Mouse (Mus musculus) midbrain, embryonic 14.5 days (tissue): ENCODE data around the gene Ralb. TPM values are rescaled to one million over a fixed set of nuclear protein-coding genes. Genes with fewer than 3 reads are reported as not detected.

Source experiments
- ATAC-seq: fragments of 200-750 bp; cut with Nextera tagmentation; 2 replicates; pipeline ENCODE4 v1.8.0; 2017; ENCODE audit warnings: moderate number of reproducible peaks, moderate library complexity; ENCODE audit not compliant: low FRiP score, low TSS enrichment
- DNase-seq: peaks from one replicate; pipeline ENCODE4 v3.0.0-alpha.2; 2015
- H3K27ac ChIP-seq: fragments of 300-500 bp; sonication (generic); replicated peaks from 2 replicates; pipeline ENCODE4 v1.5.1; 2014; ENCODE audit warnings: mild to moderate bottlenecking, low read depth, low read length, moderate library complexity
- H3K27me3 ChIP-seq: fragments of 300-500 bp; sonication (generic); 2 replicates; pipeline ENCODE4 v1.6.1; 2014; ENCODE audit warnings: low read length, control low read depth, mixed read lengths; ENCODE audit not compliant: control insufficient read depth, insufficient read depth
- H3K36me3 ChIP-seq: fragments of 300-500 bp; sonication (generic); 2 replicates; pipeline ENCODE4 v1.6.1; 2014; ENCODE audit warnings: low read length, control low read depth; ENCODE audit not compliant: control insufficient read depth, insufficient read depth
- H3K4me1 ChIP-seq: fragments of 300-500 bp; sonication (generic); 2 replicates; pipeline ENCODE4 v1.6.1; 2014; ENCODE audit warnings: mild to moderate bottlenecking, antibody characterized with exemption, low read length, control low read depth; ENCODE audit not compliant: control insufficient read depth, insufficient read depth
- H3K4me2 ChIP-seq: fragments of 300-500 bp; sonication (generic); 2 replicates; pipeline ENCODE4 v1.6.1; 2014; ENCODE audit warnings: mild to moderate bottlenecking, low read length, moderate library complexity
- H3K4me3 ChIP-seq: fragments of 300-500 bp; sonication (generic); replicated peaks from 2 replicates; pipeline ENCODE4 v1.5.1; 2014; ENCODE audit warnings: low read depth, low read length
- H3K9ac ChIP-seq: fragments of 300-500 bp; sonication (generic); replicated peaks from 2 replicates; pipeline ENCODE4 v1.6.1; 2014; ENCODE audit warnings: mild to moderate bottlenecking, low read length, moderate library complexity
- H3K9me3 ChIP-seq: fragments of 300-500 bp; sonication (generic); 2 replicates; pipeline ENCODE4 v1.6.1; 2016; ENCODE audit warnings: low read length, control low read depth, mixed read lengths; ENCODE audit not compliant: control insufficient read depth
- WGBS: fragments of 180-500 bp; shearing (Covaris S2); extraction: QIAGEN DNeasy Blood & Tissue Kit; methylation state at CpG from one replicate; pipeline ENCODE4 v1.1.7; 2014; 5-methylcytosine and 5-hydroxymethylcytosine counted together
- polyA plus RNA-seq: library from polyadenylated mRNA; unstranded; fragments of >200 nt; fragmentation: Nextera tagmentation; extraction: Ambion mirVana; gene quantifications from 2 replicates; pipeline ENCODE4 v1.2.1, GENCODE M21; 2014

The Ralb gene
- polyA plus RNA-seq, 1 experiment from 2014 or later: 49.6 TPM

- Histone ChIP-seq H3K4me3 (no peak overlapping the region), H3K36me3 (no peaks in the 10 kb centered on the region), H3K4me1 (peaks cover 18% of the 10 kb centered on the region), H3K4me2 (no peak overlapping the region), H3K27ac (no peak overlapping the region), H3K27me3 (no peaks in the 10 kb centered on the region; the same call in 1 of the 2 replicates), H3K9ac (no peak overlapping the region), H3K9me3 (no peaks in the 10 kb centered on the region)
- ATAC-seq (no peak), DNase-seq (no peak)
- WGBS: 91% methylated on average over 3 of the region's 3 CpGs
These were observed 1.4 kb upstream of the Ralb start for GRCm38 (mm10) chr1:119505951-119506350.

DNA sequence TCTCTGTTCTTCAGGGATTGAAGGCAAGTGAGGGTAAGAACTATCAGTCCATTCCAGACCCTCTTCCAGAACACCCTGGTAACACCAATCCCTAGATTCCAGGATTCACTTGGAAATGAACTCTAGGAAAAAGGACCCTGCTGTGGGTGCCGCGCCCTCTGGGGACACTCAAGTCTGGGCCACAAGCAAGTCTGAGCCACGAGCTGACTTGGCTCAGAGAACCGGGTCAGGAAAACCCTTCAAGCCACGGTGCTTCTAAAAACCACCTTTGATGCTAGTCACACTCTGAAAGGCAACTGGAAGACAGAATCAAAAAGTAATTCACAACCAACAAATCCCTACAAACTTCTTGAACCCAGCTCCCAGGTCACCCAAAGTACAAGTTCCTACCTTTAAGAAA lies 786 bp downstream of the Ralb start:
- no peak overlapping the region for H3K27ac ChIP-seq
- H3K9ac ChIP-seq: peak overlapping the region; percentile 60
- 26% methylated on average over 5 of the region's 5 CpGs for WGBS
- peak overlapping the region; percentile 63 for H3K4me3 ChIP-seq
- ATAC-seq: no peak
- no peaks in the 10 kb centered on the region for H3K36me3 ChIP-seq
- peak overlapping the region; percentile 79 for H3K4me2 ChIP-seq
- H3K4me1 ChIP-seq: peaks cover 18% of the 10 kb centered on the region
- no peaks in the 10 kb centered on the region for H3K9me3 ChIP-seq
- no peaks in the 10 kb centered on the region; the same call in 1 of the 2 replicates for H3K27me3 ChIP-seq
- no peak for DNase-seq

DNA sequence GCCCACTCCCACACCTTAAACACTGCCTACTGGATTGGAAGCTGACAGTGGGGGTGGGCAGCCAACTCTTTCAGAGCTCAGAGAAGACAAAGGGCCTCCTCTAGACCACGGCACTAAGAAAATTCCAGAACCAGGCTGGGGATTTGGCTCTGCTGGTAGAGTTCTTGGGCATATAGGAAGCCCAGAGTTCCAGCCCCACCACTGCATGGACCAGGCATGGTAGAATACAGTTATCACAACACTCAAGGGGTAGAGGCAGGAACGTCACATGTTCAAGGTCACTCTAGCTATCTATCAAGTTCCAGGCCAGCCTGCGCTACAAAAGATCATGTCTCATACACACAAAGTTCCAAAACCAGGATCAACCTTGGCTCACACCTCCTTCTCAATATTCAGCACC lies 1.4 kb downstream of the Ralb start:
- peaks cover 18% of the 10 kb centered on the region for H3K4me1 ChIP-seq
- WGBS: 85% methylated on average over 3 of the region's 3 CpGs
- no peak for DNase-seq
- no peak overlapping the region for H3K27ac ChIP-seq
- H3K27me3 ChIP-seq: no peaks in the 10 kb centered on the region; the same call in 1 of the 2 replicates
- peak overlapping the region; percentile 79 for H3K4me2 ChIP-seq
- no peak for ATAC-seq
- H3K9me3 ChIP-seq: no peaks in the 10 kb centered on the region
- 0 out of 2 replicates have a peak overlapping the region, but pooled peaks have one; percentile 63 for H3K4me3 ChIP-seq
- no peak overlapping the region for H3K9ac ChIP-seq
- H3K36me3 ChIP-seq: no peaks in the 10 kb centered on the region

GRCm38 (mm10) chr1:119502729-119503128 lies 1.9 kb downstream of the Ralb start:
- ATAC-seq (no peak), DNase-seq (no peak)
- H3K27ac ChIP-seq: no peak overlapping the region
- H3K4me1 ChIP-seq: peaks cover 18% of the 10 kb centered on the region
- no peaks in the 10 kb centered on the region for H3K36me3 ChIP-seq
- WGBS: 89% methylated on average over 11 of the region's 11 CpGs
- no peaks in the 10 kb centered on the region for H3K9me3 ChIP-seq
- H3K4me3 ChIP-seq: no peak overlapping the region
- H3K9ac ChIP-seq: no peak overlapping the region
- no peaks in the 10 kb centered on the region; the same call in 1 of the 2 replicates for H3K27me3 ChIP-seq
- peak overlapping the region; percentile 79 for H3K4me2 ChIP-seq

DNA sequence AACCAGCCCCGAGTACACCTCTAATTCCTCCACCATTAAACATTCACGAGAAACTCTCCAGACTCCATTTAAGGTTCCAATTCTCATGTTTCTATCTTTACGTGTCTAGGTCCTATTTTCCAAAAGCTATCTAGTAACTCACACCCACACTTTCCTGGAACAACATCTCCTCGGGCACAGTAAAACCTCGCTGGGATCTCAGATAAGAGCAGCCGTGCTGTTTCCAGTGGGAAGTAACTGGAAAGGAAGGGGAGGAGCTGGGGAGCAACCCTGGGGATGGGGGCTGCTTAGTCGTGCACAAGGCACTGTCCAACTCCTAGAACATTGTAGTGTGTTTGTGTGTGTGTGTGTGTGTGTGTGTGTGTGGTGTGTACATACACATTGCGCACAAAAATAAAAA lies 2.7 kb downstream of the Ralb start:
- WGBS: 83% methylated on average over 8 of the region's 8 CpGs
- Histone ChIP-seq H3K36me3 (no peaks in the 10 kb centered on the region), H3K4me2 (no peak overlapping the region)

DNA sequence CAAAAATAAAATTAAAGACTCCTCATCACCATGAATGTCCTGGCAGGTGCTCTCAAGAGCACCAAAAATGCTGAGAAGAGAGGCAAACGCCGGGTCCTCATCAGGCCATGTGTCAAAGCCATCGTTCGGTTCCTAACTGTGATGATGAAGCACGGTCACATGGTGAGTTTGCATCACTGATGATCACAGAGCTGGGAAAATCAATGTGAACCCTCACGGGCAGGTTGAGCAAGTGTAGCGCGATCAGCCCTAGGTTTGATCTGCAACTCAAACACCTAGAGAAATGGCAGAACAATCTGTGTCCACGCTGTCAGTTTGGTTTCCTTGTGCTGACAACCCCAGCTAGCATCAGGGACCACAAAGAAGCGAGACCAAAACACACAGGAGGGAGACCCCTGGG lies 5.1 kb downstream of the Ralb start:
- ATAC-seq: no peak

More for the DNA sequence above, 2.7 kb downstream of the Ralb start:
- Histone ChIP-seq H3K4me1 (peaks cover 18% of the 10 kb centered on the region), H3K9me3 (no peaks in the 10 kb centered on the region), H3K9ac (no peak overlapping the region), H3K4me3 (no peak overlapping the region), H3K27ac (no peak overlapping the region), H3K27me3 (no peaks in the 10 kb centered on the region; the same call in 1 of the 2 replicates)
- ATAC-seq (no peak), DNase-seq (no peak)

DNA sequence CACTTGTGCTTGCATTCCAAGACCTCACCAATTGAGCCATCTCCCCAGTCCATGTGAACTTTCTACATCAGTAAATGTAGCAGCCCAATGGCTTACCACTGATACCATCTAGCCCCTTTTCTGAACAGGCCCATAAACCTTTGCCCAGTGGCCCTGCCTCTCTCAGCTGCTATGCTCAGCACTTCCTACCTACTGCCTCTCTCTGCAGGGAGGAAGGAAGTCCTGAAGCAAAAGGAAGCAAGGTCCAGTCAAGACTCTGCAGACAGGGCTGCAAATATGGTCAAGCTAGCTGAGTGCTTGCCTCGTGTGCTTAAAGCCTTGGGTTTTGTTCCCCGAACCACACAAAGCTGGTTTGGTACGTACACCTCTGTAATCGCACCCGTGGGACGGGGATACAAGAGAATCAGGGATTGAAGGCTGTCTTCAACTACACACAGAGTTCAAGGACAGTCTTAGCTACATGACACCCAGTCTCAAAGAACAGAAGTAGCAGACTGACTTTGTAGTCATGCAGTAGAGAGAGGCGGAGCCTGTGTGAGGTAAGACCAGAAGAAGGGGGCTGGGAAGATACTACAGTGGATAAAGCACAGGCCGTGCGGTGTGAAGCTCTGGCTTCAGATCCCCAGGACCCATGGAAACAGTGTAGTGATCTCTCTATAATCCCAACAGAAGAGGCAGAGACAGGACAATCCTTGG lies 5.9 kb downstream of the Ralb start:
- peaks cover 8% of the 10 kb centered on the region for H3K4me1 ChIP-seq
- H3K4me3 ChIP-seq: no peak overlapping the region
- H3K27me3 ChIP-seq: no peaks in the 10 kb centered on the region
- no peak overlapping the region; the same call in 1 of the 2 replicates for H3K27ac ChIP-seq
- H3K4me2 ChIP-seq: no peak overlapping the region
- H3K9ac ChIP-seq: no peak overlapping the region
- ATAC-seq: no peak
- no peaks in the 10 kb centered on the region for H3K9me3 ChIP-seq
- H3K36me3 ChIP-seq: no peaks in the 10 kb centered on the region
- DNase-seq: no peak
- 90% methylated on average over 9 of the region's 9 CpGs for WGBS

More for the DNA sequence above, 5.1 kb downstream of the Ralb start:
- no peak overlapping the region for H3K9ac ChIP-seq
- no peak overlapping the region for H3K27ac ChIP-seq
- H3K36me3 ChIP-seq: no peaks in the 10 kb centered on the region
- 91% methylated on average over 10 of the region's 10 CpGs for WGBS
- H3K4me3 ChIP-seq: no peak overlapping the region
- no peaks in the 10 kb centered on the region for H3K9me3 ChIP-seq
- DNase-seq: no peak
- no peak overlapping the region for H3K4me2 ChIP-seq
- H3K4me1 ChIP-seq: peaks cover 13% of the 10 kb centered on the region
- H3K27me3 ChIP-seq: no peaks in the 10 kb centered on the region

GRCm38 (mm10) chr1:119497346-119498004 lies 7.1 kb downstream of the Ralb start:
- Histone ChIP-seq H3K36me3 (no peaks in the 10 kb centered on the region), H3K9me3 (no peaks in the 10 kb centered on the region), H3K27ac (no peak overlapping the region), H3K4me2 (no peak overlapping the region), H3K4me3 (no peak overlapping the region), H3K4me1 (no peaks in the 10 kb centered on the region), H3K27me3 (no peaks in the 10 kb centered on the region), H3K9ac (no peak overlapping the region)
- ATAC-seq (no peak), DNase-seq (no peak)
- 74% methylated on average over 5 of the region's 5 CpGs for WGBS

DNA sequence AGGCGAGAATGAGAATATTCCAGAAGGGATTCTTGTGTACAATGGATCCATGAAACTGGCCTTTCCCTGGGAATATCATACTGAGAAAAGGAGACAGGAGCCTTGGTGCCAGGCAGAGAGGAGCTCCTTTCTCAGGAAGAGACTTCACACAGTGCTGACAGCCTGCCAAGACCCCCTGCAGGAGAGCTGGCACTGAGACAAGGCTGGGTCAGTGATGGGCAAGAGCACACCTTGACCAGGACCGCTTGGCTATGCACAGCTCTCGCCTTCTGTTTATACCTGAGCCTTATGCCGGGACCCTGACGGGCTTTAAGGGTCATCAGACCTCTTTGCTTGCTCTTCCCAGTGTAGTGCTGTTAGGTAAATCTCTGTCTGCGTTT lies 9.2 kb downstream of the Ralb start:
- no peak overlapping the region for H3K4me3 ChIP-seq
- H3K4me2 ChIP-seq: no peak overlapping the region
- WGBS: 94% methylated on average over 6 of the region's 6 CpGs
- DNase-seq (no peak), ATAC-seq (no peak)
- no peak overlapping the region for H3K9ac ChIP-seq
- H3K27me3 ChIP-seq: no peaks in the 10 kb centered on the region
- H3K27ac ChIP-seq: no peak overlapping the region
- no peaks in the 10 kb centered on the region for H3K9me3 ChIP-seq
- H3K36me3 ChIP-seq: no peaks in the 10 kb centered on the region
- H3K4me1 ChIP-seq: no peaks in the 10 kb centered on the region
